Mouse (Mus musculus) left cerebral cortex, adult 18-20 months (tissue): ENCODE data around the gene Spata1. TPM values are rescaled to one million over a fixed set of nuclear protein-coding genes. Genes with fewer than 3 reads are reported as not detected.

Source experiments
- DNase-seq, 2 experiments: peaks; one replicate each; pipeline ENCODE4 v3.0.0; 2021 to 2022; ENCODE audit warnings: low spot score in 2 of 2, mixed read lengths in 1 of 2
- total RNA-seq, 2 experiments: library from RNA; stranded (reverse); gene quantifications; 2 replicates each; pipeline ENCODE4 v1.2.3; 2021

Gene Spata1
- total RNA-seq, 2 experiments from 2014 or later: 2.5 to 3.4 TPM

GRCm38 (mm10) chr3:146423710-146424109 lies 75.8 kb downstream of the Spata1 start:
- DNase-seq: no peak

GRCm38 (mm10) chr3:146421787-146422186 lies 77.8 kb downstream of the Spata1 start:
- DNase-seq: no peak

GRCm38 (mm10) chr3:146419992-146420537 lies 79.5 kb downstream of the Spata1 start:
- DNase-seq: no peak

- no peak for DNase-seq
These were observed 80.0 kb downstream of the Spata1 start for GRCm38 (mm10) chr3:146419534-146419933.

- DNase-seq: no peak
These were observed 80.7 kb downstream of the Spata1 start for GRCm38 (mm10) chr3:146418901-146419300.

GRCm38 (mm10) chr3:146417873-146418272 lies 81.7 kb downstream of the Spata1 start:
- no peak for DNase-seq

- no peak for DNase-seq
These were observed 85.0 kb downstream of the Spata1 start for GRCm38 (mm10) chr3:146414555-146414954.

- no peak for DNase-seq
These were observed 85.6 kb downstream of the Spata1 start for GRCm38 (mm10) chr3:146413992-146414391.

GRCm38 (mm10) chr3:146413016-146413415 lies 86.5 kb downstream of the Spata1 start:
- DNase-seq: peak in 1 of 2 experiments; percentile 45

GRCm38 (mm10) chr3:146412480-146412879 lies 87.1 kb downstream of the Spata1 start:
- no peak for DNase-seq

GRCm38 (mm10) chr3:146412008-146412407 lies 87.5 kb downstream of the Spata1 start:
- no peak for DNase-seq

GRCm38 (mm10) chr3:146410114-146410513 lies 89.4 kb downstream of the Spata1 start:
- no peak for DNase-seq

Other genes with a start within 250 kb of the Spata1 start
- gene Ssx2ip, start 95.1 kb downstream of the Spata1 start, total RNA-seq: 10 to 100 TPM; 91.0 to 96.5 TPM
- gene Ctbs, start 50.0 kb downstream of the Spata1 start, total RNA-seq: 1 to 10 TPM; 6.5 to 7.5 TPM
- 10 to 100 TPM; 48.4 to 49.5 TPM for gene Gng5, start 54 bp upstream of the Spata1 start, total RNA-seq
- gene Rpf1, start 21.7 kb upstream of the Spata1 start, total RNA-seq: 10 to 100 TPM; 16.4 to 16.7 TPM
- under 1 TPM in 1 of 2 experiments, not detected in 1; 0.37 TPM for gene Uox, start 70.7 kb upstream of the Spata1 start, total RNA-seq
- gene Dnase2b, start 115.8 kb upstream of the Spata1 start, total RNA-seq: not detected
- not detected for gene 4930503B20Rik, start 151.6 kb upstream of the Spata1 start, total RNA-seq
- gene Samd13, start 185.8 kb upstream of the Spata1 start, total RNA-seq: under 1 TPM; 0.23 to 0.59 TPM